In the genomic region with DNA sequence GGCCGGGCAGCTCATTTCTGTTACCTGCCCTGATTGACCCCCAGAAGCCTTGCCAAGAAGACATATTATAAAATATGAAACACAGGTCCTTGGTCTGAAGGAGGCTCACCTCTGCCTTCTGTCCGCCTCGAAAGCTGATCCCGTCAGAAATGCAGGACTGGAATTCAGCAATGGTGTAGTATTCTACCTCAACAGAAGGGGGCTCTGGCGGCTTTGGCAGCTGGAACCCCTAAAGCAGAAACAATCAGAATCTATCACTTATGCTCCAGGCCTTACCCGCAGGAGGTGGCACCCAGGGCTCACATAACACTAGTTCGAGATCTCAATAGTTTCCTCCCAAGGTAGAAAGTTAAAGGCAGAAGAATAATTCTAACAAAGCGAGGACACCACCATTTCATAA, we compare ENCODE assay signal across 7 mouse cellular contexts.
A peak's percentile ranks its signal among the peaks of the same experiment; 100 is the strongest.
DNase-seq lines count a peak whose midpoint lies in the region; ATAC-seq and TF ChIP-seq lines count a peak whose summit lies in the region.

No protein-coding gene starts in this region.

- H3K27me3 ChIP-seq in ES-Bruce4 (ENCODE audit: control insufficient read depth, insufficient read depth, low read length, poor library complexity, severe bottlenecking): no peaks in the 10 kb centered on the region

- no peak for TF ChIP-seq EP300 in ES-Bruce4 (IDR thresholded peaks at IDR 0.05; ENCODE audit: insufficient read depth, low read depth, low read length)

- H3K27ac ChIP-seq in ES-Bruce4 (ENCODE audit: insufficient read depth, low read length): no peak overlapping the region

- no peaks in the 10 kb centered on the region for H3K9me3 ChIP-seq in ES-Bruce4 (replicated peaks; ENCODE audit: control insufficient read depth, insufficient read depth, low read length, poor library complexity, severe bottlenecking)

- no peak overlapping the region for H3K9ac ChIP-seq in ES-Bruce4 (ENCODE audit: low read depth, poor library complexity, severe bottlenecking)

- no peak for TF ChIP-seq POLR2A in ES-Bruce4 (IDR thresholded peaks at IDR 0.05; ENCODE audit: insufficient read depth, low read length)

- H3K36me3 ChIP-seq in ES-Bruce4 (ENCODE audit: control insufficient read depth, insufficient read depth, low read length, poor library complexity, severe bottlenecking): no peaks in the 10 kb centered on the region

- no peak overlapping the region for H3K4me3 ChIP-seq in ES-Bruce4 (ENCODE audit: low read depth, low read length)

- DNase-seq in kidney, adult 9 months: peak; percentile 38
- DNase-seq in kidney, adult 18-20 months: no peak
- peak; percentile 31 for DNase-seq in A20 (ENCODE audit: low read depth, low spot score)
- no peak for DNase-seq in urinary bladder, postnatal 36 days (ENCODE audit: low spot score in 2 of 2)
- no peak for DNase-seq in frontal cortex, postnatal 36 days (ENCODE audit: low spot score in 2 of 2)

- ATAC-seq in granulocyte monocyte progenitor cell, adult 5-6 weeks (replicated peaks; ENCODE audit: poor library complexity, severe bottlenecking): 0 out of 2 replicates have a peak, but pooled peaks have one; percentile 20

- no peaks in the 10 kb centered on the region for H3K4me1 ChIP-seq in ES-Bruce4 (ENCODE audit: control insufficient read depth, insufficient read depth, low read length)

- peak; percentile 28 for TF ChIP-seq CTCF in ES-Bruce4 (IDR thresholded peaks at IDR 0.05; ENCODE audit: low read depth, low read length)

Comparison
In these comparisons a context has a peak if more than half of its experiments do, and no peak if none do; other contexts are left out.
1. DNase-seq: peak in kidney, adult 9 months (single experiment) and A20 (single experiment); none in kidney, adult 18-20 months (single experiment), urinary bladder, postnatal 36 days (0 of 2) and frontal cortex, postnatal 36 days (0 of 2).